In genomic region chrX:105079615-105080092, GRCm38 (mm10) we compare ENCODE assay signal across 8 mouse cellular contexts. TPM values are rescaled to one million over a fixed set of nuclear protein-coding genes. Genes with fewer than 3 reads are reported as not detected.
DNase-seq lines count a peak whose midpoint lies in the region; ATAC-seq and TF ChIP-seq lines count a peak whose summit lies in the region.

Pbdc1 (plus strand) TSS chrX:105079756.

- 3% methylated on average over 35 of the region's 35 CpGs for WGBS in forebrain, embryonic 16.5 days
- 3% methylated on average over 35 of the region's 35 CpGs for WGBS in neural tube, embryonic 14.5 days

- peak; percentile 11 for DNase-seq in G1E (ENCODE audit: low spot score)
- peak; percentile 91 to 94 for DNase-seq in cerebellum, adult 18-20 months
- DNase-seq in heart, postnatal 36 days = peak; percentile 82 to 92
- DNase-seq in layer of hippocampus, adult 18-20 months (ENCODE audit: low spot score in 2 of 2) = peak; percentile 92
- peak; percentile 89 to 96 for DNase-seq in lung, adult 18-20 months

- no peaks in the 10 kb centered on the region for H3K9me3 ChIP-seq in G1E (replicated peaks)
- H3K9me3 ChIP-seq in forebrain, embryonic 16.5 days (ENCODE audit: control insufficient read depth, low read length) = no peaks in the 10 kb centered on the region
- no peaks in the 10 kb centered on the region for H3K9me3 ChIP-seq in neural tube, embryonic 14.5 days (ENCODE audit: control insufficient read depth, low read length)

- TF ChIP-seq POLR2A in testis, adult 2 months (IDR thresholded peaks at IDR 0.05; ENCODE audit: control insufficient read depth, low read depth, low read length) = peak; percentile 73

- H3K36me3 ChIP-seq in G1E (replicated peaks) = peaks cover 16% of the 10 kb centered on the region
- H3K36me3 ChIP-seq in forebrain, embryonic 16.5 days (ENCODE audit: control insufficient read depth, insufficient read depth) = peaks cover 2% of the 10 kb centered on the region; the same call in 1 of the 2 replicates
- no peaks in the 10 kb centered on the region for H3K36me3 ChIP-seq in neural tube, embryonic 14.5 days (ENCODE audit: control insufficient read depth, insufficient read depth, low read length)
- no peaks in the 10 kb centered on the region for H3K36me3 ChIP-seq in testis, adult 2 months (ENCODE audit: control insufficient read depth, insufficient read depth, low read length)

- peaks cover 3% of the 10 kb centered on the region; the same call in 1 of the 2 replicates for H3K4me1 ChIP-seq in G1E (ENCODE audit: insufficient read depth, low read depth, low read length)
- H3K4me1 ChIP-seq in forebrain, embryonic 16.5 days (replicated peaks; ENCODE audit: control insufficient read depth, insufficient read depth, low read length) = peaks cover 5% of the 10 kb centered on the region
- H3K4me1 ChIP-seq in neural tube, embryonic 14.5 days (ENCODE audit: control insufficient read depth, insufficient read depth, low read length) = no peaks in the 10 kb centered on the region
- H3K4me1 ChIP-seq in testis, adult 2 months (ENCODE audit: control insufficient read depth, insufficient read depth, low read length) = no peaks in the 10 kb centered on the region

- H3K4me2 ChIP-seq in forebrain, embryonic 16.5 days (ENCODE audit: low read length) = peak within 1 kb of the TSS; percentile 79
- H3K4me2 ChIP-seq in neural tube, embryonic 14.5 days (ENCODE audit: low read depth, low read length) = peak within 1 kb of the TSS; percentile 67

- H3K4me3 ChIP-seq in G1E (ENCODE audit: low read depth, low read length) = peak within 1 kb of the TSS; percentile 68
- H3K4me3 ChIP-seq in forebrain, embryonic 16.5 days (replicated peaks; ENCODE audit: low read length) = peak within 1 kb of the TSS; percentile 58
- H3K4me3 ChIP-seq in neural tube, embryonic 14.5 days (ENCODE audit: low read depth, low read length) = peak within 1 kb of the TSS; percentile 44
- H3K4me3 ChIP-seq in testis, adult 2 months (ENCODE audit: control insufficient read depth, low read depth, low read length) = peak within 1 kb of the TSS; percentile 89

- intact Hi-C loops in heart, postnatal 36 days (cut with DNase I) = loop anchor here (1.0 kb wide), 1 partner anchor 9 kb away; no protein-coding TSS in a partner anchor

- no peaks in the 10 kb centered on the region for H3K27me3 ChIP-seq in G1E (ENCODE audit: insufficient read depth, low read length)
- H3K27me3 ChIP-seq in forebrain, embryonic 16.5 days (replicated peaks; ENCODE audit: control insufficient read depth, insufficient read depth, low read length) = no peaks in the 10 kb centered on the region
- no peaks in the 10 kb centered on the region for H3K27me3 ChIP-seq in neural tube, embryonic 14.5 days (ENCODE audit: control insufficient read depth, insufficient read depth, low read length)
- no peaks in the 10 kb centered on the region for H3K27me3 ChIP-seq in testis, adult 2 months (ENCODE audit: control insufficient read depth, insufficient read depth, low read length)

- TF ChIP-seq CTCF in G1E (IDR thresholded peaks at IDR 0.05; ENCODE audit: low read depth, low read length) = no peak
- TF ChIP-seq CTCF in testis, adult 2 months (IDR thresholded peaks at IDR 0.05; ENCODE audit: control insufficient read depth, insufficient read depth, insufficient replicate concordance, low read depth, low read length) = no peak

- H3K9ac ChIP-seq in forebrain, embryonic 16.5 days (replicated peaks; ENCODE audit: low read depth, low read length) = peak within 1 kb of the TSS; percentile 51
- peak within 1 kb of the TSS; percentile 32; the same call in 1 of the 2 replicates for H3K9ac ChIP-seq in neural tube, embryonic 14.5 days (replicated peaks; ENCODE audit: low read depth, low read length)

- peak; percentile 91 for ATAC-seq in G1E (ENCODE audit: extremely low read depth, insufficient number of reproducible peaks, low FRiP score, poor library complexity, severe bottlenecking)
- peak; percentile 99 for ATAC-seq in forebrain, embryonic 16.5 days
- ATAC-seq in neural tube, embryonic 14.5 days (ENCODE audit: low read depth) = peak; percentile 100

- H3K27ac ChIP-seq in forebrain, embryonic 16.5 days (ENCODE audit: low read length) = no peak within 1 kb of the TSS
- H3K27ac ChIP-seq in neural tube, embryonic 14.5 days (ENCODE audit: low read depth, low read length) = no peak within 1 kb of the TSS
- H3K27ac ChIP-seq in testis, adult 2 months (ENCODE audit: control insufficient read depth, insufficient read depth, low read depth, low read length) = peak within 1 kb of the TSS; percentile 89

RNA-seq across cellular contexts. Expression of gene Pbdc1, which starts in this region (rescaled TPM):
- total RNA-seq in G1E (2014; fragmentation: Nextera tagmentation) (33.4 and 38.5 TPM in 2 replicates), G1E (2017) (63.3 and 67.0 TPM in 2 replicates)
- 3.7 and 9.9 TPM in 2 replicates for polyA plus RNA-seq in G1E (2012)
- polyA plus RNA-seq in forebrain, embryonic 16.5 days (2015; fragmentation: Nextera tagmentation; extraction: Ambion mirVana) = 34.8 and 35.6 TPM in 2 replicates
- 1 to 10 TPM; 5.4 to 8.4 TPM for total RNA-seq in heart, postnatal 36 days (2021)
- 10 to 100 TPM; 15.8 to 22.7 TPM for total RNA-seq in layer of hippocampus, adult 18-20 months (2021)
- 25.7 and 29.0 TPM in 2 replicates for polyA plus RNA-seq in neural tube, embryonic 14.5 days (2014; fragmentation: Nextera tagmentation; extraction: Ambion mirVana)
- 4.3 and 4.9 TPM in 2 replicates for polyA plus RNA-seq in testis, adult 2 months (2012; rRNA removed)

Comparison
In these comparisons a context has a peak if more than half of its experiments do, and no peak if none do; other contexts are left out.
1. DNase-seq: peak in every context shown above with its lines; median percentile 92 in cerebellum, adult 18-20 months; 92 in lung, adult 18-20 months; 92 in layer of hippocampus, adult 18-20 months; 87 in heart, postnatal 36 days; 11 in G1E.